8 mouse cellular contexts compared by ENCODE assay signal in the genomic region with DNA sequence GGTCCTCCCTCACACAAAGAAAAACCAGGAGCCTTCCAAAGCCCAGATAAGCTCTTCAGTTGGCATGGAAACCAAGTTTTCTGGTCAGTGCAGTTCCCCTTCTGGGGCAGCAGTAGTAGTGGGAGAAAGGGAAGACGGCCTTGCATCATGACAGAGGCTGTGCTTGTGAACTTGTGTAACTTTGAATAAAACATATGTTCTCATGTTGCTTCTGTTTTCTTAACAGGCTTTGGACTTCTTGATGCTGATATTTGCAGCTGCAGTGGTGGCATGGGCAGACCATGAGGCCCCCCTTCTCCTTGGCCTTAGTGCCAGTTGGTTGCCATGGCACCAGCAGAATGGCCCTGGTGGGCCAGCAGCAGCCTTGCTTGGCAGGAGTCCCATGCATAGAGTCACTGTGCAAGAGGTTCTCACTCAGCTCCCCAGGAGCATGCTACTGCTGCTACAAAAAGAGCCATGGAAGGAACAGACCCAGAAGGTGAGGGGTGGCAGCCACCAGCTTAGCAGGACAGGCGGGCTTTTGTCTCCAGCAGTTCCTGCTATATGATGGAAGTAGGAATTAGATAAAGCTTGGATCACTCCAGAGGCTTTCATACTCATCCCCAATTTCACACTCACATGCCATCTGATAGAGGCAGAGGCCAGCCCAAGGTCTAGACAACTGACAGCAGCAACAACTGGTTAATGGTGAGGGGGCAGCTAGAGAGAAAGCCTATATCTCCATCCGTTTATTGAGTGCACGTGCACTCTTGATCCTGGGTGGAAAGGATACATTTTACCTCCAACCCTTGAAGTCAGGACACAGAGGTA. TPM values are rescaled to one million over a fixed set of nuclear protein-coding genes. Genes with fewer than 3 reads are reported as not detected.
DNase-seq lines count a peak whose midpoint lies in the region; ATAC-seq lines count a peak whose summit lies in the region.

No protein-coding gene starts in this region.

- H3K27me3 ChIP-seq in embryonic facial prominence, embryonic 10.5 days (replicated peaks; ENCODE audit: low read depth, poor library complexity, severe bottlenecking), result no peaks in the 10 kb centered on the region
- no peaks in the 10 kb centered on the region for H3K27me3 ChIP-seq in hindbrain, embryonic 11.5 days (ENCODE audit: control insufficient read depth, insufficient read depth, low read length)
- no peaks in the 10 kb centered on the region for H3K27me3 ChIP-seq in lung, embryonic 16.5 days (ENCODE audit: control insufficient read depth, insufficient read depth, low read depth, low read length)
- no peaks in the 10 kb centered on the region for H3K27me3 ChIP-seq in neural tube, embryonic 15.5 days (replicated peaks)

- no peak overlapping the region for H3K4me2 ChIP-seq in hindbrain, embryonic 11.5 days (replicated peaks; ENCODE audit: low read depth, low read length)
- H3K4me2 ChIP-seq in lung, embryonic 16.5 days (ENCODE audit: low read depth, low read length), result no peak overlapping the region
- H3K4me2 ChIP-seq in neural tube, embryonic 15.5 days, result no peak overlapping the region

- 0 out of 2 replicates have a peak overlapping the region, but pooled peaks have one; percentile 10 for H3K27ac ChIP-seq in embryonic facial prominence, embryonic 10.5 days (replicated peaks)
- no peak overlapping the region for H3K27ac ChIP-seq in hindbrain, embryonic 11.5 days (ENCODE audit: low read depth, low read length)
- no peak overlapping the region; the same call in 1 of the 2 replicates for H3K27ac ChIP-seq in lung, embryonic 16.5 days (ENCODE audit: low read length)
- no peak overlapping the region for H3K27ac ChIP-seq in neural tube, embryonic 15.5 days (replicated peaks)

- no peak overlapping the region for H3K4me3 ChIP-seq in embryonic facial prominence, embryonic 10.5 days
- H3K4me3 ChIP-seq in hindbrain, embryonic 11.5 days (ENCODE audit: low read depth, low read length), result no peak overlapping the region
- no peak overlapping the region for H3K4me3 ChIP-seq in lung, embryonic 16.5 days (ENCODE audit: low read length)
- no peak overlapping the region for H3K4me3 ChIP-seq in neural tube, embryonic 15.5 days (replicated peaks)

- H3K9ac ChIP-seq in hindbrain, embryonic 11.5 days (ENCODE audit: low read depth, low read length), result no peak overlapping the region
- no peak overlapping the region for H3K9ac ChIP-seq in lung, embryonic 16.5 days (ENCODE audit: low read length)
- H3K9ac ChIP-seq in neural tube, embryonic 15.5 days (replicated peaks), result no peak overlapping the region

- peak; percentile 20 for DNase-seq in right cerebral cortex, adult 18-20 months
- no peak for DNase-seq in right cerebral cortex, postnatal 36 days (ENCODE audit: low spot score in 2 of 2)
- peak; percentile 9 for DNase-seq in embryonic facial prominence, embryonic 10.5 days (ENCODE audit: low spot score)
- DNase-seq in hindbrain, embryonic 11.5 days (ENCODE audit: low spot score), result peak; percentile 18
- no peak for DNase-seq in kidney, adult 18-20 months
- no peak for DNase-seq in thymus, postnatal 36 days

- H3K4me1 ChIP-seq in embryonic facial prominence, embryonic 10.5 days, result peaks cover 4% of the 10 kb centered on the region; the same call in 1 of the 2 replicates
- H3K4me1 ChIP-seq in hindbrain, embryonic 11.5 days (replicated peaks; ENCODE audit: control insufficient read depth, insufficient read depth, low read length), result no peaks in the 10 kb centered on the region; the same call in 1 of the 2 replicates
- peaks cover 5% of the 10 kb centered on the region; the same call in 1 of the 2 replicates for H3K4me1 ChIP-seq in lung, embryonic 16.5 days (replicated peaks; ENCODE audit: control insufficient read depth, insufficient read depth, low read length)
- H3K4me1 ChIP-seq in neural tube, embryonic 15.5 days, result peaks cover 10% of the 10 kb centered on the region; the same call in 1 of the 2 replicates

- H3K9me3 ChIP-seq in embryonic facial prominence, embryonic 10.5 days, result no peaks in the 10 kb centered on the region
- no peaks in the 10 kb centered on the region for H3K9me3 ChIP-seq in hindbrain, embryonic 11.5 days (ENCODE audit: control insufficient read depth, low read length)
- no peaks in the 10 kb centered on the region for H3K9me3 ChIP-seq in lung, embryonic 16.5 days (ENCODE audit: control insufficient read depth, low read length)
- no peaks in the 10 kb centered on the region for H3K9me3 ChIP-seq in neural tube, embryonic 15.5 days (replicated peaks)

- WGBS in embryonic facial prominence, embryonic 10.5 days, result 92% methylated on average over 4 of the region's 4 CpGs
- WGBS in hindbrain, embryonic 11.5 days, result 85% methylated on average over 4 of the region's 4 CpGs
- WGBS in lung, embryonic 16.5 days, result 79% methylated on average over 4 of the region's 4 CpGs
- 73% methylated on average over 4 of the region's 4 CpGs for WGBS in neural tube, embryonic 15.5 days

- H3K36me3 ChIP-seq in embryonic facial prominence, embryonic 10.5 days (replicated peaks), result no peaks in the 10 kb centered on the region; the same call in 1 of the 2 replicates
- no peaks in the 10 kb centered on the region for H3K36me3 ChIP-seq in hindbrain, embryonic 11.5 days (ENCODE audit: control insufficient read depth, insufficient read depth, low read length)
- H3K36me3 ChIP-seq in lung, embryonic 16.5 days (ENCODE audit: control insufficient read depth, insufficient read depth, low read length), result no peaks in the 10 kb centered on the region
- H3K36me3 ChIP-seq in neural tube, embryonic 15.5 days, result 0 out of 2 replicates have a peak, but pooled peaks cover 4% of the 10 kb centered on the region

- ATAC-seq in hindbrain, embryonic 11.5 days (ENCODE audit: low FRiP score), result peak; percentile 75
- ATAC-seq in lung, embryonic 16.5 days (ENCODE audit: low read depth), result peak; percentile 67
- peak; percentile 91 for ATAC-seq in neural tube, embryonic 15.5 days (ENCODE audit: low FRiP score)

RNA-seq across cellular contexts. Expression of a gene that starts 31.6 kb away (rescaled TPM):
- polyA plus RNA-seq in embryonic facial prominence, embryonic 10.5 days (2016; fragmentation: Nextera tagmentation; extraction: Ambion mirVana), result 3.5 and 3.7 TPM in 2 replicates
- 4.5 and 4.8 TPM in 2 replicates for polyA plus RNA-seq in hindbrain, embryonic 11.5 days (2014; fragmentation: Nextera tagmentation; extraction: Ambion mirVana)
- polyA plus RNA-seq in lung, embryonic 16.5 days (2015; fragmentation: Nextera tagmentation; extraction: Ambion mirVana), result 9.4 and 10.0 TPM in 2 replicates
- polyA plus RNA-seq in neural tube, embryonic 15.5 days (2015; fragmentation: Nextera tagmentation; extraction: Ambion mirVana), result 4.3 and 5.5 TPM in 2 replicates

Comparison
In these comparisons a context has a peak if more than half of its experiments do, and no peak if none do; other contexts are left out.
1. DNase-seq: peak in right cerebral cortex, adult 18-20 months (single experiment), embryonic facial prominence, embryonic 10.5 days (single experiment) and hindbrain, embryonic 11.5 days (single experiment); none in right cerebral cortex, postnatal 36 days (0 of 2), kidney, adult 18-20 months (single experiment) and thymus, postnatal 36 days (0 of 2).
2. Peak in every context shown above with its lines, with median percentiles within 50 percentile points of each other: ATAC-seq.